Mouse (Mus musculus) heart, postnatal 4 days (tissue): ENCODE data around the gene Tspan11. TPM values are rescaled to one million over a fixed set of nuclear protein-coding genes. Genes with fewer than 3 reads are reported as not detected.

Experiments used
- DNase-seq: peaks from one replicate; pipeline ENCODE4 v3.0.0; 2021
- total RNA-seq, 2 experiments: library from RNA; stranded (reverse); gene quantifications; 2 replicates each; pipeline ENCODE4 v1.2.3; 2021

The Tspan11 gene
- total RNA-seq, 2 experiments from 2014 or later: 2.3 to 3.9 TPM

DNA sequence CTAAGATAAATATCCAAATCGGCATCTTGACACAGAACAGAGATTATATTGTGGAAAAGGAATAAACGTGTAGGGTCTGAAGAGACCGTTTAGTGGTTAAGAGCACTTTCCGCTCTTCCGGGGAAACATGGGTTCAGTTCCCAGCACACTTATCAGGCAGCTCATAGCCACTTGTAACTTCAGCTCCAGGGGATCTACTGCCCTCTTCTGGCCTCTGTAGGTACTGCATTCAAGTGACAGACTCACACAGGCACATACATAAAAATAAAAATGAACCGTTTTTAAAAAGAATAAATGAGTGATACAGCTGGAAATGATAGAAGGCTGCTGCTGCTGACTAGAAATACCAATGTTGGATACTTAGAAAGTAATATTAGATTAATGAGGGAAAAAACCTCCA lies 7.9 kb upstream of the Tspan11 start:
- DNase-seq: no peak

DNA sequence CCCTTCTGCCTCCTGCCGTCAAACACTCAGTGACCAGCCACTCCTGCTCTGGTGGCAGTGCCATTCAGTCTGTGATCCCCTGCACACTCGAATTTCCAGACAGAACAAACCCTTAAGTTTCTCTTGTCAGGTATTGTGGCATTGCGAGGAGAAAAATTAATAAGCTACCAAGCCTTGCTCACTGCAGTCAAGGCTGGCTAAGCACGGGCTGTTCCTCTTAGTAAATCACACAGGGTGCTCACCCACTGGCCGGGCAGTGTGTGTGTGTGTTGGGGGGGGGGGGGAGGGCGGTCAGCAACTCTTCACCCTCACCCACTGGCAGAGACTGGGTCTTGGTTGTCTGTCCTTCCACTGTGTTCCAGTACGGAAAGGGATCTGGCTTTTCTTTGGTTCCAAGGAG lies 473 bp upstream of the Tspan11 start:
- DNase-seq: no peak

DNA sequence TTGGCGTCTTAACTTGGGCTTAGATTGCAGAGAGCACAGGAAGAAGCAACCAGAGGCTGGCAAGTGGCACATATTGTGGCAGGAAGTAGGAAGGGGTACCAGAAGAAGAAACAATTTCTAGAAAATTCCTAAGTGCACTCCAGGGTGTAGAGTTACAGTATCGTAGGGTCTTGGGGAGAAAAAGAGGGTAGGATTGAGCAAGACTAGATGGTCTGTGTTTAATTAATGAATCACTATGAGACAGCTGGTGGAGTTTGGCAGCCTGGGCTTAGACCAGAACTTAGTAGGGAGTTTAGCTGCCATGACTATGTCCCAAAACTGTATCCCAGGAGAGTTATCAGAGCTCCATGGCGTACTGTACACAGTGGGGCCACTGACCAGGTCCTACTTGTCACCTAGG lies 1.2 kb downstream of the Tspan11 start:
- DNase-seq: no peak

DNA sequence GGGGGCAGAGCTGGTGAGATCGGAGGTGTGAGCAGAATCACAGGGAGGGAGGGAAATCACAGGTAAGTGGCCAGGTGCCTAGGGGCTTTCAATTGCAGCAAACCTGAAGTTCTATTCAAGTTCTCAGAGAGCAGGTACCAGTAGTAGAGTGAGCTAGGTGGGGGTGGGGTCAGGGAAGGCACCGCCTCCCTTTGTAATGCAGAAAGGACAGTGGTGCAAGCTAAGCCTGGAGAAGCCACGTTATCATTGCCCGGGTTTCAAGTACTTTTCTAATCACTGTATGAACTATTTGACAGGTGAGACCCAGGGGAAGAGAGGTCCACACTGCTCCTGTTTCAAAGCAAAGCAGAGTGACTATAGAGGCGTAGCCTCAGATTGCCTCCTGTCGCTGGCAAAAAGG lies 6.2 kb downstream of the Tspan11 start:
- DNase-seq: no peak

DNA sequence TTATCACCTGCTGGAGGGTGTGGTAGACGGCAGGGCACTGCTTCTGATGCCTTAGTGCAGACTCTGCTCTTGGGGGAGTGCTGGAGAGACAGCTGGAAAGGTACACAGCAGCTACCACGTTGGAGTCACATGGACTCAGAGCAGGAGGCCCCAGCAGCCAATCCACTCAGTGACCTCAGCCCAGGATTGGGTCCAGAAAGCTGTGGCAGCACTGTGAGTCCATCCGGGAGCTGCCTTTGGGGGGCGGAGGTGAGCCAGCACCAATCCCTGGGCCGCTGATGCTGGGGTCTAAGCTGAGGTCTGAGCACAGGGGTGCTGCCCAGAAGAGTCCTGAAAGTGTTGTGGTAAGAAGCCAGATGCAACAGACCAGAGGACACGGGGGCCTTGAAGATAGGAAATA lies 7.6 kb downstream of the Tspan11 start:
- no peak for DNase-seq

DNA sequence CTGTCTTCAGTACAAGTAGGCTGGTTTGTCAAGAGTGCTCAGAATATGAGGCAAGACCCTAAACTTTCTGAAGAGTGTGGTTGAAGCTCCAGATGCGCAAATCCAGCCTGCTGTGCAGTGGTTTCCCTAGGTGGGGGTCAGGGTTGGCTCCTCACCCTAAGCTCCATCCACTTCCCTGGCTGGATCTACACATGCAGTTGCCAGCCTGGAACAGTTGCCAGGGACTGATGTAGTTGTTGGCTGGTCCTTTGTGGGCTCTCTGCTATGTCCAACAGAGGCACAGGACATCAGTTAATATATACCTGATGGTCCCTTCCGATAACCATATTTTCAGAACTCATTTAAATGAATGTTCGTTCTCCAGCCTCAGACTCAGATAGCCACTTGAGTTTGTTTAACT lies 9.0 kb downstream of the Tspan11 start:
- no peak for DNase-seq

DNA sequence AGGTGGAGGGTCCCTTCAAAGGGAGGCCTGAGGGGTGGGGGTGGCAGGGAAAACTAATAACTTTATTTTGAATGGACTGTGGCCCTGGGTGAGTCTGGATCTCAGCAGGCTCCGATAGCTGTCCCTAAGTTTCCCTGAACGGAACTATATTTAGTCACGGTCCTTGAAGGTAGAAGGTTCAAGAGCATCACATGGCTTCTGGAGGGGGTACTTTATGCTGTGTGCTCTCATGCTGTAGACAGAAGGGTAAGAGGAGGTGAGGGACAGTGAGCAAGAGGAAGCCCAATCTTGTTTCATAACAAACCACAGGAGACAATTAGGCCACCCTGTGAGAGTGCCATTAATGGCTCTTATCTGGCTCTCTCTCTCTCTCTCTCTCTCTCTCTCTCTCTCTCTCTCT lies 10.0 kb downstream of the Tspan11 start:
- DNase-seq: no peak

DNA sequence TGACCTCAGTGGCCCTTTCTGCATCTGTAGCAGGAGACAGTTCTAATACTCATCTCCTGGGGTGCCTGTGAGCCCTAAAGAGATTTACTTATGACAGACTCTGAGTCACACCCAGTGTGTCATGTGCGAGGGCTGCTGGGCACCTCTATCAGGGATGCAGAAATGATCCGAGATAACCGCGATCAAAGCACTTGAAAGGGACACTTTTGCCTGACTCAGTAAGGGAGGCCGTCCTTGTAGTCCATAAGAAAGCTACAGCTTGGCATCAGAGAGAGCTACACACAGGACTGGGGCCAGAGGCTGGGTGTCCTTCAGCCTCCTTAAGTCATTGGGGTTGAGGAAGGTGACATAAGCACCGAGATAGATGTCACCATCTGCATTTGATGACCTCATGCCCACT lies 12.7 kb downstream of the Tspan11 start:
- DNase-seq: no peak

DNA sequence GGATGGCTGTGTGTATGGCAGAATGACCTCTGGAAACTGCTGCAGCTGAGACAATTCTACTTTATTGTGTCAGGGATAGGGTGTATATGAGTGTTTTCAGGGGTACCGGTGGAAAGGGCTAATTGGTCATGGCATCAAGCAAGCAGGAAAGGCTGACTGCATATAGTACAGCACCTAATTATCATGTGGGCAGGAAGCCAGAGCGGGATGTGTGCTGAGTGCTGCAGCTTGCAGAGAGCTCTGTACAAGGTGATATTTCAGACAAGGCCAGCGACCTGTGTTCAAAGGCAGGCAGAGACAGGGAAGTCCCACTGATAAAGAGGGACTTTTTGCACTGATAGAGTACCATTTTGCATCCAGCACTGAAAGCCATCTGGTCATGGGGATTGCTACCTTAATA lies 13.9 kb downstream of the Tspan11 start:
- peak; percentile 15 for DNase-seq

DNA sequence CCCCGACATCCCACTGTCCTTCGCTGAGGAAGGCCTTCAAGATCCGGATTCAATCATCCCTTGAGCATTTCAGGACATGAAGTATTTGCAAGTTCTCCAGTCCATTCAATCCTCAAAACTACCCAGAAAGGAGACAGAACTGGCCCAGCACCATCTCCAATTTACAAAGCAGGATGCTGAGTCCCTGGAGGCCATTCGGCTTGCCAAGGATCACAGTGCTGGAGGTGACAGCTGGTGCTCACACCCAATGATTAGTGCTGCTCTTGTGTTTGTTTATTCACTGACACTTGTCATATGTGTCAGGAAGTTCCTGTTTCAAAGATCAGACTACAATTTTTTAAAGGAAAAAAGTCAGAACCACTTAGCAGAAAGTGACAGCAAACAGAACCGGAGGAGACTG lies 14.3 kb downstream of the Tspan11 start:
- peak; percentile 65 for DNase-seq

DNA sequence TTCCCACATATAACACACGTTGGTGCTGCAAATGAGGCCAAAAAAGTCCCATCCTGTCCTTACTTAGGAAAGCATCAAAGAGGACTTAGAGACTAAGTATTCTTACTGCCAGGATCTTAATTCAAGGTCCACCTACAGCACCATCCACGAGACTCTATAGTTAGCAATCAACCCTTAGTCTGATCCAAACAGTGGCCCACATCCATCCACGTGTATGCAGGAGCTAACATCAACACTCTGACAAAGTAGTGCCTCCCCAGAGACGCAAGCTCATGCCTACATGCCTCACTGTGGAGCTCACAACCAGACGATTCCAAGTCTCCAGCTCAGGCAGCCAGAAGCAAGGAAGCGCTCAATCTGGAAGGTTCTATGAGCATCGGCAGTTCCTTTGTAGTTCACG lies 15.2 kb downstream of the Tspan11 start:
- DNase-seq: no peak

DNA sequence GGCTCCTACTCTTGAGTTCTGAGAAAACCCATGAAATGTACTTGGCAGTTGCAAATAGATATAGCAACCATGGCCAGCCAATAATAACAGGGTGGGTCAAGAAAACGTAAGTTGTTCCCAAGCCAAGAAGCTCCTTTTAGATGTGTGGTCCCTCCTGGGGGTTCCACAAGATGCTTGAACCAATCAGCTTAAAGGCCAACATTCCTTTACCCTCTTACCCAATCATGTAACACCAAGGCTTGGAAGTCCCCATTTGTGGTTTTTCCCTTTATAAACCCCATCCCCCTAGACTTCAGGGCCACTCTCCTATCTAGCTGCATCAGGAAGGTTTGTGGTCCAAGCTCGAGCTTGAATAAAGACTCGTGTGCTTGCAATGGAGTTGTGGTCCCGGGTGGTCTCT lies 23.2 kb downstream of the Tspan11 start:
- DNase-seq: no peak

DNA sequence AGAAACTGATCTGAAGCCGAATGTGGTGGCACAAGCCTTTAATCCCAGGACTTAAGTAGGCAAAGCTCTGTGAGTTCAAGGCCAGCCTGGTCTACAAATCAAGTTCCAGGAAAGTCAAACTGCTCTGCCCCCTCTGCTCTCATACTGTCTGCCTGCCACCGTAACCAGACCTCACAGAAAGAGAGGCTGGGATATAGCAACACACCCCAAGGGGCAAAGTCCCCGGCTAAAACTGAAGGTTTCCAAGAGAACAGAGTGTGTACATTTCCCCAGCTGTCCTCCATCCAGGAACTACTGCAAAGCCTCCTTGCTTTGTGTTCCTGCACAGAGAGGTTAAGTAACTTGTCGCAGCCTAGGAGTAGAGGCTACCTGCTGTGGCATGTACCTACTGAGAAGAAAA lies 24.3 kb downstream of the Tspan11 start:
- no peak for DNase-seq

DNA sequence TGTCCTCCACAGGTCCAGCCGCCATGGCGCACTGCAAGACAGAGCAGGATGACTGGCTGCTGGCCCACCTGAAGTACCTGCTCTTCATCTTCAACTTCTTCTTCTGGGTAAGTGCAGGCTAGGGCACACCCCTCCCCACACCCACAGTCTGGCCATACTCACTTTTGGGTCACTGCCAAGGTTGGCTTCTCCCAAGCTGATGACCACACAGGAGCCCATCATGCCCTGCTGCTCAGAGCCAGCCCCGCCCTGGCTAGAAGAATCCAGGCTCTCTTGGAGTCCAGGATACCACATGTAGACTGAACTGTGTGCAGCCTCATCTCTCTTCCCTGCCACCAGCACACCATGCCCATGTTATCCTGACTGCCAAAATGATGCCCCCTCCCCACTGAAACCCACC lies 25.5 kb downstream of the Tspan11 start:
- no peak for DNase-seq

DNA sequence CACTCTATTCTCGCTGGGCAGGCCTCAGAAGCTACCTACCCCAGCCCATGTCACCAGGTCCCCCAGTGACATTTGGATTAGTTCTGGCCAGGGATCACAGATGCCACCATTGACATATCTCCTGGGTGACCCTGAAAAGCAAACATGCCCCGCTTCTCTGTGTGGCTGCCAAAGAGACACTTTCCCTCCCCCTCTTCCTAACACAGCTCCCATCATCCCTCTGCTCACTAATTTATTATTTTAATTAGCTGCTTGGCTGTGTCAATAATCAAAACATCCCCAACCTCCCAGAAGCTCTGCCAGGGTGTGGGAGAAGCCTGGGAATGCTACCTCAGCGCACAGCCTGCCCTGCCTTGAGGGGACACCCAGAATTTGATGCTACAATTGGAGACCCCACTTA lies 29.6 kb downstream of the Tspan11 start:
- DNase-seq: no peak

DNA sequence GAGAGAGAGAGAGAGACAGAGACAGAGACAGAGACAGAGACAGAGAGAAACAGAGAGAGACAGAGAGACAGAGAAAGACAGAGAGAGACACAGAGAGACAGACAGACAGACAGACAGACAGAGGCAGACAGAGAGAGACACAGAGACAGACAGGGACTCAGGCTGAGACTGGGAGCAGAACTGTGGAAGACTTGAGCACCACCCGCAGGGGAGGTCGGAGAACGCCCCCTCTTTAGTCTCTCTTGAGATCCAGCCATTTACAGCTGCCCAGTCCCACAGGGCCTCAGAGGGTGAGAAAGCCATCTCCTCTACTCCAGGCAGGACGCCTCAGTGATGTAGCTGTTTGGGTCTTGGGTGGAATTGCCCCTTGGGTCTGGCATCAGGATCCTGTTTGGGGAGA lies 30.3 kb downstream of the Tspan11 start:
- no peak for DNase-seq

DNA sequence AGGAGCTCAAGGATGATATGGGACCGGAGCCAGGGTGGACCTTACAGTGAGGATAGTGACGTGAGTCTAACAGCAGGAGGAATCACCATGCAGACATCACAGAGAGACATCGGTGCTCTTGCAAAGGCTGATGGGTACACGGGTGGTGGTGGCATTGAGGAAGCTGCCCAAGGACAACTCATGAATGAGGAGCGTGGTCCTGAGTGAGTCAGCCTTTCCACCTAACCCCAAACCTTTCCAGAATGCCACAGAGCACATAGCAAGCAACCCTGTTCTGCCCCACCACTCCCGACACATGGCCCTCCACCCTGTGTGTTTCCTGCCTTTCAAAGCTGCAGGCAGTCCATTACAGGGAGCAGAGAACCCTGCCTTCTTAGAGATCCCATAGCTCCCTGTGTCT lies 32.1 kb downstream of the Tspan11 start:
- no peak for DNase-seq

DNA sequence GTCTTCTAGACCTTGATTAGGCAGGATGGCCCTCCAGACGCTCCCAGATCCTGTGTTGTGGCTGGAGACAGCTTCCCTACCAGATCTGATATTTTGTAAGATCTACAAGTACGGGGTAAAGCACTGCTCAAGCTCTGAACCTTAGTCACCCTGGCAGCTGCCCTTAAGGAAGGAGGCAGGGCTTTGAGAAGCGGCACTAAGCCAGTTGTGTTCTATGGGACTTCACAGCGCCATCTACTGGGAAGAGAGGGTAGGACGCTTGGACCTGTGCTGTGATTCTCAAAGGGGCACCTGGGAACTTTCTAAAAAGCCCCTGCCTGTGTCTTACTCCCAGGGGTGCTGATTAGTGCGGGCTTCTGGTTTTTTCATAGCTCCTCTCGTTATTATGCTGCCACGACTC lies 33.3 kb downstream of the Tspan11 start:
- DNase-seq: peak; percentile 88

DNA sequence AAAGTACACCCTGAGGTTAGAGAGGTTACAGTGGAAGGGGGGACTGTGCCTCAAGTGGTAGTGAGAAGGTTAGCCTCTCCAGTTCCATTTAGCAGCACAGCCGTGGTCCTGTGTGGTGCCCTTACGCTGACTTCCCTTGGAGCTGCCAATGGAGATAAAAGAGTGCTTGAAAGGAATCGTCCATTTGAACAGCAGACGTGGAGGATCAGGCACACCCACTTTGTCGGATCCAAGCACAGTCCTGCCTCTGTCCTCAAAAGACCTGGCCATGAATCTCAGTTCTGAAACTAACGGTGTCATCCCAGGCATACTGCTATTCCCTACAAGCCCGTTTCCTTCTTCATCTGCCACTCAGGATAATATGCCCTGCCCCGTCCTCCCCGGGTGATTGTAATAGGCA lies 34.6 kb downstream of the Tspan11 start:
- no peak for DNase-seq

DNA sequence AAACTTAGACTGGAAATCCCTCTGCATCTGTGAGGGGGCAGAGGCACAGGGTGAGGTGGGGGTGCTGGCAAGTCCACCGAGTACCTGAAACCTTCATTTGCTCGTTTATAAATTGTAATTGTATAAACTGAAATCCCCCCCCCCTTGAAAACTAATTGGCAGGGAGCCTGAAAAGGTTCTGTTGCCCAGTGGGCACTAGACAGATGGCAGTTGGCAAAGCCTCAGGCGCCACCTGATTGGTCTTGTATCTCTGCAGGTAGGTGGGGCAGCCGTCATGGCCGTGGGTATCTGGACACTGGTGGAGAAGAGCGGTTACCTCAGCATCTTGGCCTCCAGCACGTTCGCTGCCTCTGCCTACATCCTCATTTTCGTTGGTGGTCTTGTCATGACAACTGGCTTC lies 35.9 kb downstream of the Tspan11 start:
- no peak for DNase-seq

DNA sequence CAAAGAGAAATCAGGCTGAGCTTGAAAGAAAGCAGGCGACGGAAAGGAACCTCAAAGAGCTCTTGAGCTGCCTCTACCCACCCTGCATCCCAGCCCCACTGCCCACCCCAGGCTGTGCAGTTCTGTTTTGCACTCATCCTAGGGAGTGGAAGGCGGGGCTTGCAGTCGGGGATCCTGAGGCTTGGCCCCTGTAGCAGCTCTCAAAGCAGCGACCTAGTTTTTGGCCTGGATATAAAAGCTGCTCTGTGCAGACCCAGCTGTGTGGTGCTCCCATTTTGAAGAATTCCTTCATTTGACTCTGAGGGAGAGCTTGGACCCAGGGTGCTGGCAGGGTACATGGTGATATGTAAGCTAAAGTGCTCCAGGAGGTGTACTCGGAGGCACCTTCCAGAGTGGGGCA lies 37.4 kb downstream of the Tspan11 start:
- no peak for DNase-seq

DNA sequence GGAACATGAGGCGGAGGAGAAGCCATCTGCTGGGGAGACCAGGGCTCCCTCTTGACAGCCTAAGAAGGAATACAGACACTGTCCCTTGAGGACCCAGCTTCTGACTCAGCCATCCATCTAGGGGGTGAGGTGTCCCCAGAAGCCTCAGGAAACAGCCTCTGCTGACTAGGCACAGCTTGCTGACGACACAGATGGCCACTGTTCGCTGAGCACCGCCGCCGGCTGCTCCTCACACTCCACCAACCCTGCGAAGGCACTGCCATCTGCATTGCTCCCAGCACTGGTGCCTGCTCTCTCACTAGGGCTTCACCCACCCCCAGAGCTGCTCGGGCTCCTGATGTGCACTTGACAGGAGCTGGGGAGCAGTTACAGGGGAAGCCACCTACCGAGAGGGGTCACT lies 38.5 kb downstream of the Tspan11 start:
- DNase-seq: no peak

DNA sequence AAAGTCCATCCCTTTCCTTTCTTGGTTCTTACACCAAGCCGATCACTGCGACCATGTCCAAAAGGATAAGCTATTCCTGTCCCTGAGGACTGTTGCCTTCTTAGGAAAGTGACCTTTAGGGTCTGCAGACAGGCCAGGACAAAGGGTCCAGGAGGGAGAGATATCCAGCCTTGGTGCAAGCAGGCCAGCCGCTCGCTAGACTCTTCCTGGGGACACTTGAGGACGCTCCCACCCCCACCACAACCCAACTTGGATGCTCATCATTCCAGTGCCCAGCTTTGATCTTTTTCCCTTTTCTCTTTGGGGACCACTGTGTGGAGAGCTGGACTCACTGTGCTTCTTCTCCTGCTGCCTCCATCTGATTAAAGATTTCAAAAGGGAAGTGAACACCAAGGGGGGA lies 41.3 kb downstream of the Tspan11 start:
- DNase-seq: no peak

DNA sequence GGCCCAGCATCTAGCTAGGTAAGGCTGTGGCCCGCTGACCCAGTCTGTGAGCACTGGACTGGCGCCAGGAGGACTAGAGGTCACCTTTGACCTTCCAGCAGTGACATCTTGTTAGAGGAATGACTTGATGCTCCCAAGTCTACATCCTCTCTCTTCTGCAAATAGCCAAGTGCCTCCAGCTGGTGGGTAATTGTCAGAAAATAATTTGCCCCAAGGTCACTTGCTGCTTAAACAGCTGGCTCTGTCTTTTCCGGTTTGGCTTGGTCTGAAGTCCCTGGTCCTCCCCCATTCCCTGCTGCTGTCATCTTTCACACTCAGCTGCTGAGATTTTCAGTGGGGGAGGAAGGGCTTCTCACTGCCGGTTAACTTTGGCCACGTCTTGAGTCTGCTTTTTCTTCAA lies 45.3 kb downstream of the Tspan11 start:
- peak; percentile 47 for DNase-seq

DNA sequence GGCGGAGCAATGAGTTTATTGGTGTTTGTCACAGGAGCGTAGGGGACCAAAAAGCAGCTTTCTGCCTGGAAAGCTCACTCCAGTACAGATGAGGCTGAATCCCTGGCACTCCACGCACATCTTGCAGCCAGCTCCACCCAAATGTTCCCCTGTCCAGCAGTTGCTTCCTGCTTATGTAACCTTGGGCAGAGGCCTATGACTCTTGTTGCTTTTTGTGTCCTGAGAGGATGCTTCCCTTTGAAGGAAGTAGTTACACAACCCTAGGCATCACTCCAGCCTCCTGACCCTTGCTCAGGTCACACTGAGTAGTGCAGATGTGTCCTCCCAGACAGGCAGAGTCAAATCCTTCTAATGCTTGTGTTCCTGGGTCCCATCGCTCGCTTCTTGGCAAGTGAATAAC lies 46.5 kb downstream of the Tspan11 start:
- DNase-seq: no peak

DNA sequence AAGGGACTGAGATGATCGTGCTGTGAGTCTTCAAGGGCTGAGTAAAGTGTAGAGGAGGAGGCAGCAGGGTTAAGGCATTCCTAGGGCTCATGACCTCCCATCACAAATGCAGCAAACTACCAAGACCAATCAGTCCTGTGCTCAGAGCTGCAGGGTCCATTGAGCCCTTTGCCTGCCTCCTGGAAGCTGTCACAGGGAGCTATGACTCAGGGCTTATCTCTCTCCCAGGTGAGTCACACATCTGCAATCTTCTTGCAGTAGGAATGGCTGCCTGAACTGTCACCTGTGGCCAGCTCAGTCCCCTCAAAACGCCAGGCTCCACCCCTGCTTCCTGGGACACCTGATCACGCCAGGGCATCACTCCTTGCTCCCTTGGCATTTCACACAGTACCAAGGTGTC lies 47.7 kb downstream of the Tspan11 start:
- no peak for DNase-seq
